Mouse (Mus musculus): ENCODE measurements at regions not wholly inside any gene's neighbourhood (a gene's known extent, or its start where the extent isn't known, plus 50 kb on each side); places are given as distances from the start of the nearest gene placed in this dataset.

DNA sequence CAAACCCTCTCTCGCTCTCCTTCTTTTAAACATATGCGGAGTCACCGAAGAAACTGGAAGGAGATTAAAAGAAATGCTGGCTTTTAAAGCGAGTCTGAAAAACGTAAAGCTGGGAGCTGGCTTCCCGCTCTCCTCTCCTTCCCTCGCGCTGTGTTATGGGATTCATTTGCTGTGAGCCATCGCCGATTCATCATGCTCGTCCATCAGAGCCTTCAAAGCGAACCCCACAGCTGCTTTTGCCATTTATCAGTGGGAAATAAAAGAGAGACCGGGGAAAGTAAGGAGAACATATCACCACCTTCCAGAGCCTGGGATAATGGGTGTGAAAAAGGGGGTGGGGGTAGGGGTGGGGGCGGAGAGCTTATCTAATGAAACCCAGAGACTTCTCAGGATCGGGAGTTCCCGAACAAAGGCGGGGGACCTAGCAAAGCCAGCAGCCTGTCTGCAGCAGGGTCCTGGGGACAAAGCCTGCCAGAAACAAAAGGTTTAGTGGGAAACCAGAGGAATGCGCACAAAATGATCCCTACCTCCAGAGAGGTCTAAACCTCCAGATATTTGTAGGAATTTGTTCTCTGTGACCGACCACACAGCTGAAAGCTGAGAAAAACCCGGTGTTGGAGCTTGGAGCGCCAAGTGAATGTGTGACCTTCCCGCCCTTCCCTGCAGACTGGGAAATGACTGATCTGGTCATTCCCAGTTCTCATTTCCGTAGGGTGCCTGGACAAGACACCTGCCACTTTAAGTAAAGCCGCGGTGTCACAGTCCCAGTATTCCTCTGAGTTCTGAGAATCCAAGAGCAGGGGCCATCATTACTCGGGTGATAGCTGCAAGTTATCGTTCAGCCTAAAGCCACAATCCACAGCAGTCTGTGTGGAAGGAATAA lies 73.9 kb upstream of the Lrig1 start:
- Histone ChIP-seq H3K27me3 (ENCODE audit: insufficient read depth, low read length) (no peaks in the 10 kb centered on the region), H3K9ac (replicated peaks; ENCODE audit: low read length) (peak overlapping the region; percentile 53), H3K36me3 (ENCODE audit: insufficient read depth, low read length) (no peaks in the 10 kb centered on the region), H3K27ac (ENCODE audit: low read length) (0 out of 2 replicates have a peak overlapping the region, but pooled peaks have one; percentile 40), H3K4me3 (ENCODE audit: low read length) (peak overlapping the region; percentile 31), H3K4me1 (ENCODE audit: insufficient read depth, low read length) (peaks cover 20% of the 10 kb centered on the region), H3K4me2 (replicated peaks; ENCODE audit: low read depth, low read length) (peak overlapping the region; percentile 54), H3K9me3 (ENCODE audit: low read length) (no peaks in the 10 kb centered on the region)
- ATAC-seq (ENCODE audit: low FRiP score, low TSS enrichment), result peak; percentile 29; the same call in 1 of the 2 replicates
- 6% methylated on average over 27 of the region's 27 CpGs for WGBS

DNA sequence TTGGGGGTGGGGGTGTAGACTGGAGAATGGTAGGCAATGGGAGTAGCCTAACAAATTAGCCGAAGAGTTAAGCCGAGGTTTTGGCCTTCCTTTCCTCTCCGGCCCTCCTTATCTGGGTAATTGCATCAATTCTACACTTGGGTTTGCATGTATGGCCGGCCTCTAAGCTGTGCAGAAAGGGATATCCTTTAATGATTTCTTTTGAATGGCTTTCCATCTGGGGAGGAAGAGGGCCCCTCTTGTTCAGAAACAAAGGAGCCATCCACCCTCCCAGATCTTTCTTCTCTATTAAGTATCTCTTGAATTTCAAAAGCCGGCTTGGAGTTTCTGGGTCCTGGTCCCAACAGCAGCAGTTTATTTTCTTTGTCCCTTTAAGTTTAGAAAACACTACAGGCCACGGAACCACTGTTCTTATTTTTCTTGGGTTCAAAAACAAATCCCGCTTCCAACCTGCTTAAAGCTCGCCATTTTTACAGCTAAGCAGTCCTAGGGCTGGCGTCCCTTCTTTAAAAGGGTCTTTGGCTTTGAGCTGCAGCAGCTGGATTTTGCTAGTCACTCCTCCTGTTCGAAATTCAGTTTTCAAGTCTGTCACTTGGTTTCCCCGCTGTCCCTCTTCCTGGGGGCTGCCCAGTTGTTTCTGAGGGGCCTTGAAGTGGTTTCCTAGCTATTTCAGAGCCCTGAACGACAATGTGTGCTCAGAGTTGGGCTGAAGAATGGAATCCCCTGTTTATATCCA lies 73.1 kb upstream of the Lrig1 start:
- 33% methylated on average over 12 of the region's 12 CpGs for WGBS
- ATAC-seq (ENCODE audit: low FRiP score, low TSS enrichment), result no peak
- Histone ChIP-seq H3K9ac (replicated peaks; ENCODE audit: low read length) (peak overlapping the region; percentile 53), H3K4me1 (ENCODE audit: insufficient read depth, low read length) (peaks cover 20% of the 10 kb centered on the region), H3K9me3 (ENCODE audit: low read length) (no peaks in the 10 kb centered on the region), H3K4me3 (ENCODE audit: low read length) (peak overlapping the region; percentile 31), H3K27me3 (ENCODE audit: insufficient read depth, low read length) (no peaks in the 10 kb centered on the region), H3K27ac (ENCODE audit: low read length) (no peak overlapping the region), H3K36me3 (ENCODE audit: insufficient read depth, low read length) (no peaks in the 10 kb centered on the region), H3K4me2 (replicated peaks; ENCODE audit: low read depth, low read length) (peak overlapping the region; percentile 54)

DNA sequence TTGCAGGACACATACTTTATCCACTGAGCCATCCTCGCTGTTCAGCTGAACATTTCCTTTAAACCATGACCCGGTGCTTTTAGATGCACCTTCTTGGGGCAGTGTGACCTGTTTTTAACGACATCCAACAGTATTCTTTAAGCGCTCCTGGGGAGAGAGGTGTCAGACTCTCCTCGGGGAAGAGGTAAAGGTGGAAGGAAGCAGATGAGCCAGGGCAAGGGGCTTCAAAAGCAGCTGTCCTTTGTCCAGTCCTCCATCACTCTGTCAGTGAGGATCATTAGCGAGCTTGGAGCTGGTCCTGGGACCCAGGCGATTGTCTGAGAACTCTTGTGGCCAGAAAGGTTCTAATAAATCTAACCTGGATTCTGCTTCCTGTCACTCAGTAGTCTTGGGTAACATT lies 72.4 kb upstream of the Lrig1 start:
- WGBS, result 45% methylated on average over 7 of the region's 7 CpGs

DNA sequence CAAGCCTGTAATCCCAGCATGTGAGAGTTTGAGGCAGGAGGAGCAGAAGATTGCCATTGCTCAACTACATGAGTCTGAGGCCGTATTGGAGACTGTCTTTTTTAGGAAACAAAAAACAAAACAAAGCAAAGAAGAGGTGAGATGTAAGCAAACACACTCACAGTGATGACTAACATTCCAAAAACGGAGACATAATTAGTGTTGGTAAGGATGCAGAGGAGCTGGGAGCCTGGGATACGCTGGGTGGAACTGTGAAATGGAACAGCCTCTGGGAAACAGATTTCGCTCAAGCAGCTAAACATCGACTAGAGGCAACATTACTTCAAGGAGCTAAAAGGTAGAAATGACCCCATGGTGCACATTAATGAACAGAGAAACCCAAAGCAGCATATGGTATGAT lies 68.3 kb upstream of the Lrig1 start:
- WGBS, result 81% methylated on average over 5 of the region's 5 CpGs
- no peak for ATAC-seq (ENCODE audit: low FRiP score, low TSS enrichment)
- no peak overlapping the region for H3K4me3 ChIP-seq (ENCODE audit: low read length)
- no peak overlapping the region for H3K9ac ChIP-seq (replicated peaks; ENCODE audit: low read length)
- no peaks in the 10 kb centered on the region for H3K9me3 ChIP-seq (ENCODE audit: low read length)
- no peaks in the 10 kb centered on the region for H3K27me3 ChIP-seq (ENCODE audit: insufficient read depth, low read length)
- H3K4me1 ChIP-seq (ENCODE audit: insufficient read depth, low read length), result peaks cover 6% of the 10 kb centered on the region; the same call in 1 of the 2 replicates
- H3K36me3 ChIP-seq (ENCODE audit: insufficient read depth, low read length), result no peaks in the 10 kb centered on the region
- H3K27ac ChIP-seq (ENCODE audit: low read length), result no peak overlapping the region
- no peak overlapping the region for H3K4me2 ChIP-seq (replicated peaks; ENCODE audit: low read depth, low read length)

More for the DNA sequence above, 72.4 kb upstream of the Lrig1 start:
- Histone ChIP-seq H3K27ac (ENCODE audit: low read length) (no peak overlapping the region), H3K4me2 (replicated peaks; ENCODE audit: low read depth, low read length) (no peak overlapping the region), H3K4me1 (ENCODE audit: insufficient read depth, low read length) (peaks cover 20% of the 10 kb centered on the region), H3K9me3 (ENCODE audit: low read length) (no peaks in the 10 kb centered on the region), H3K36me3 (ENCODE audit: insufficient read depth, low read length) (no peaks in the 10 kb centered on the region), H3K4me3 (ENCODE audit: low read length) (no peak overlapping the region), H3K27me3 (ENCODE audit: insufficient read depth, low read length) (no peaks in the 10 kb centered on the region), H3K9ac (replicated peaks; ENCODE audit: low read length) (no peak overlapping the region)
- ATAC-seq (ENCODE audit: low FRiP score, low TSS enrichment), result no peak

DNA sequence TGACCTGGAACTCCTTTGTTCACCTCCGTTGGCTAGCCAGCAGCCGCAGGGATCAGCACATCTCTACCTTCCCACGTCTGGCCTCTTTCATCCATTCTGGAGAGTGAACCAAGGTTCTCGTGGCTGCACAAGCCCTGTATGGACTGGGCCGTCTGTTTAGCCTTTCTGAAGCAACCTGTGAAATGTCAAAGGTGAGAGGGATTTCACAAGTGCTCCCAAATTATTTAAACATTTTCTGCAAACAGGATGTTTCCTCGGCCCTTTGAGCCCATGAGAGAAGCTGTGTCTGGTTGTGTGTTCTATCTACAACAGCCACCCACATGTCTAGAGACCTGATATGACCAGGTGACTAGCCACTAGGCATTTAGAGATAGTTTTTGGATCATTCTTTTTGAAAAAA lies 65.8 kb upstream of the Lrig1 start:
- no peak for ATAC-seq (ENCODE audit: low FRiP score, low TSS enrichment)
- Histone ChIP-seq H3K27me3 (ENCODE audit: insufficient read depth, low read length) (no peaks in the 10 kb centered on the region), H3K4me2 (replicated peaks; ENCODE audit: low read depth, low read length) (no peak overlapping the region), H3K36me3 (ENCODE audit: insufficient read depth, low read length) (no peaks in the 10 kb centered on the region), H3K4me3 (ENCODE audit: low read length) (no peak overlapping the region), H3K9me3 (ENCODE audit: low read length) (no peaks in the 10 kb centered on the region), H3K9ac (replicated peaks; ENCODE audit: low read length) (no peak overlapping the region), H3K4me1 (ENCODE audit: insufficient read depth, low read length) (no peaks in the 10 kb centered on the region), H3K27ac (ENCODE audit: low read length) (no peak overlapping the region)
- 87% methylated on average over 6 of the region's 6 CpGs for WGBS

DNA sequence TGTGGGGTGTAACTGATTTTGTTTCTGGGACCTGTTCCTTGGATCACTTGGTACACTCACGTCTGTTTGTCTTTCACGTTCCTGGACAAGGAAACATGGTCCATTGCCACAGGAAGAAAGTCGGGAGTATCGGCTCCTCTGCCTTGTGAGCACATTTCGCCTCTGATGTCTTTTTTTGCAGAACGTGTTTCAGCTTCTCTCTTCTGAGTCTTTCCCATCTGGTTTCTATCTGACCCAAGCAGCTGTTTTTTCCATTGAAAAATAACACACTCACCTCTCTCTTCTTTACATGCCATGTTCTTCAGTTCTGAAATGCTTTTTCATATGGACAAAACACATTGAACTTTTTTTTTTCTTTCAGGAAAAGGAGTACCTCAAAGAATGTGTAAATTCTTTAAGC lies 61.4 kb upstream of the Lrig1 start:
- WGBS, result 56% methylated on average over 6 of the region's 6 CpGs
- Histone ChIP-seq H3K4me3 (ENCODE audit: low read length) (no peak overlapping the region), H3K4me1 (ENCODE audit: insufficient read depth, low read length) (no peaks in the 10 kb centered on the region), H3K9ac (replicated peaks; ENCODE audit: low read length) (no peak overlapping the region), H3K27ac (ENCODE audit: low read length) (no peak overlapping the region), H3K36me3 (ENCODE audit: insufficient read depth, low read length) (no peaks in the 10 kb centered on the region), H3K27me3 (ENCODE audit: insufficient read depth, low read length) (no peaks in the 10 kb centered on the region), H3K4me2 (replicated peaks; ENCODE audit: low read depth, low read length) (no peak overlapping the region), H3K9me3 (ENCODE audit: low read length) (no peaks in the 10 kb centered on the region)
- ATAC-seq (ENCODE audit: low FRiP score, low TSS enrichment), result no peak

DNA sequence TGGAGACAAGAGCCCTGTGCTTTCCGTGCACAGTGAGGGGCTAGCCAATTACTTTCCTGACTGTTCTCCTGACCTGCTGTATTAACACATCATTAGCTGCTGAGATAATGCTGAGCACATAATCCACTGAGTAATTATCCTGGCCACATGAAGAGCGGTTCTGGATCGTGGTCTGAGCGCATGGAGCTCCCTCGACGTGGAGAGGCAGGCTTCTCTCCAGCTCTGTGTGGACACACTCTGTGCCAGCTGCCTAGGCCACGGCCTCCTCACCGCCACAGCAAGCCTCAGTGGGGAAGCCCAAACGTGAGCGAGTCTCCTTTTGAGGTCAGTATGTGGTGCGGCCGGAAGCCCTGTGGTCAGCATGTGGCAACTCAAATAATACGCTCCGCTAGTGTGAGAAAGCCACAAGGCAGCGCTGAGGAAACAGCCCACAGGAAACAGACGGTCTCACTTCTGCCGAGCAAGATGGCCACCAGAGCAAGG lies 60.7 kb upstream of the Lrig1 start:
- Histone ChIP-seq H3K27ac (ENCODE audit: low read length) (no peak overlapping the region), H3K9ac (replicated peaks; ENCODE audit: low read length) (no peak overlapping the region), H3K4me2 (replicated peaks; ENCODE audit: low read depth, low read length) (no peak overlapping the region), H3K9me3 (ENCODE audit: low read length) (no peaks in the 10 kb centered on the region), H3K36me3 (ENCODE audit: insufficient read depth, low read length) (no peaks in the 10 kb centered on the region), H3K4me3 (ENCODE audit: low read length) (no peak overlapping the region), H3K27me3 (ENCODE audit: insufficient read depth, low read length) (no peaks in the 10 kb centered on the region), H3K4me1 (ENCODE audit: insufficient read depth, low read length) (0 out of 2 replicates have a peak, but pooled peaks cover 4% of the 10 kb centered on the region)
- no peak for ATAC-seq (ENCODE audit: low FRiP score, low TSS enrichment)
- 81% methylated on average over 17 of the region's 17 CpGs for WGBS

DNA sequence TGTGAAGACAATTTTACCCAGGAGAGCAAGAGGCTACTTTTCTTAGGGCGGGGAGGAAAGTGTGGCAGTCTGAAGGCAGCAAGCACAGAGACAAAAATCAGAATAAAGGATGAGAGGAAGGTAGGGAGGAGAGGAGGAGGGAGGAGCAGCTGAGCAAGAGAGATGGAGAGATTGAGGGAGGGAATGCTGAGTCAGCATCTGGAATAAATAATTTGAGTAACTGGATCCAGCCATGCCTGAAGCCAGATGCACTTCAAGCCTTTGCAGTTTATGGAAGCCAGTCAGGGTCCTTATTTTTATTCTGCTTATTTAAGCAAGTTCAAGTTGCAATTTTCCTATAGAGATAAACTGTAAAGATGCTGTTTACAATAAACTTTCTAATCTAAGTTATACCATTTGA lies 59.7 kb upstream of the Lrig1 start:
- Histone ChIP-seq H3K9me3 (ENCODE audit: low read length) (no peaks in the 10 kb centered on the region), H3K27ac (ENCODE audit: low read length) (no peak overlapping the region), H3K9ac (replicated peaks; ENCODE audit: low read length) (no peak overlapping the region), H3K27me3 (ENCODE audit: insufficient read depth, low read length) (no peaks in the 10 kb centered on the region), H3K4me2 (replicated peaks; ENCODE audit: low read depth, low read length) (no peak overlapping the region), H3K4me3 (ENCODE audit: low read length) (no peak overlapping the region), H3K4me1 (ENCODE audit: insufficient read depth, low read length) (0 out of 2 replicates have a peak, but pooled peaks cover 7% of the 10 kb centered on the region), H3K36me3 (ENCODE audit: insufficient read depth, low read length) (no peaks in the 10 kb centered on the region)
- ATAC-seq (ENCODE audit: low FRiP score, low TSS enrichment), result no peak
- 88% methylated on average over 1 of the region's 1 CpGs for WGBS

DNA sequence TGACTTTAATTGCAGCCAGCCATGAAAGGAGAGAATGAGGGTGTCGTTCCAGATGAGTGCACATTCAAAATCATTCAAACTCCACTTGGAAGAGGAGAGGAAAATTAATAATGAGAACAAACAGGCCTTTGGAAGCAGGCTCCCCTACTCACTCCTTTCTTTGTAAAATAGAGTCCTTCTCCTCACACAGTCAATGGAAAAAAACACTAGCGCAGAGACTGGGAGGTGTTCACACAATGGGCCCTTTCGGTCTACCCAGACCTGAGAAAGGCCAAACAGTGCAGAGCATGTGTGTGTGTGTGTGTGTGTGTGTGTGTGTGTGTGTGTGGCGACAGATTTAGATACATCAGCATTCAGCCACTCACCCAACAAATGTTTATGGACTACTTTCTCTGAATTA lies 56.0 kb upstream of the Lrig1 start:
- Histone ChIP-seq H3K9ac (replicated peaks; ENCODE audit: low read length) (no peak overlapping the region), H3K27ac (ENCODE audit: low read length) (no peak overlapping the region), H3K9me3 (ENCODE audit: low read length) (no peaks in the 10 kb centered on the region), H3K36me3 (ENCODE audit: insufficient read depth, low read length) (no peaks in the 10 kb centered on the region), H3K4me2 (replicated peaks; ENCODE audit: low read depth, low read length) (no peak overlapping the region), H3K4me1 (ENCODE audit: insufficient read depth, low read length) (0 out of 2 replicates have a peak, but pooled peaks cover 7% of the 10 kb centered on the region), H3K27me3 (ENCODE audit: insufficient read depth, low read length) (no peaks in the 10 kb centered on the region), H3K4me3 (ENCODE audit: low read length) (no peak overlapping the region)
- WGBS, result 65% methylated on average over 4 of the region's 4 CpGs
- ATAC-seq (ENCODE audit: low FRiP score, low TSS enrichment), result no peak
